Mouse (Mus musculus) hindbrain, postnatal 0 days (tissue): ENCODE data around the gene Ndst2. TPM values are rescaled to one million over a fixed set of nuclear protein-coding genes. Genes with fewer than 3 reads are reported as not detected.
A peak's percentile ranks its signal among the peaks of the same experiment; 100 is the strongest.

Experiments used
- ATAC-seq: fragments of 200-750 bp; cut with Nextera tagmentation; 2 replicates; pipeline ENCODE4 v1.8.0; 2017; ENCODE audit warnings: mild to moderate bottlenecking, moderate TSS enrichment, moderate library complexity
- DNase-seq: peaks from one replicate; pipeline ENCODE4 v3.0.0-alpha.2; 2015; ENCODE audit warnings: low spot score
- H3K27ac ChIP-seq: fragments of 300-500 bp; sonication (generic); 2 replicates; pipeline ENCODE4 v1.5.1; 2014; ENCODE audit warnings: mild to moderate bottlenecking
- H3K27me3 ChIP-seq: fragments of 300-500 bp; sonication (generic); 2 replicates; pipeline ENCODE4 v1.6.1; 2014; ENCODE audit warnings: low read length, mixed read lengths; ENCODE audit not compliant: insufficient read depth
- H3K36me3 ChIP-seq: fragments of 300-500 bp; sonication (generic); 2 replicates; pipeline ENCODE4 v1.6.1; 2014; ENCODE audit warnings: low read length, mixed read lengths; ENCODE audit not compliant: insufficient read depth
- H3K4me1 ChIP-seq: fragments of 300-500 bp; sonication (generic); 2 replicates; pipeline ENCODE4 v1.6.1; 2014; ENCODE audit warnings: antibody characterized with exemption, low read length, mixed read lengths; ENCODE audit not compliant: insufficient read depth
- H3K4me2 ChIP-seq: fragments of 300-500 bp; sonication (generic); 2 replicates; pipeline ENCODE4 v1.6.1; 2014; ENCODE audit warnings: low read depth, mild to moderate bottlenecking, low read length, moderate library complexity, mixed read lengths
- H3K4me3 ChIP-seq: fragments of 300-500 bp; sonication (generic); 2 replicates; pipeline ENCODE4 v1.5.1; 2014; ENCODE audit warnings: low read length
- H3K9ac ChIP-seq: fragments of 300-500 bp; sonication (generic); replicated peaks from 2 replicates; pipeline ENCODE4 v1.6.1; 2014; ENCODE audit warnings: mild to moderate bottlenecking, low read length, moderate library complexity, mixed read lengths
- H3K9me3 ChIP-seq: fragments of 300-500 bp; sonication (generic); 2 replicates; pipeline ENCODE4 v1.6.1; 2016; ENCODE audit warnings: low read length, mixed read lengths
- CTCF ChIP-seq: IDR thresholded peaks from 2 replicates; pipeline ENCODE4 v1.5.1; 2016; ENCODE audit warnings: antibody characterized with exemption, control low read depth, low read depth
- WGBS: fragments of 180-500 bp; shearing (Covaris S2); extraction: QIAGEN DNeasy Blood & Tissue Kit; methylation state at CpG from one replicate; pipeline ENCODE4 v1.1.7; 2014; 5-methylcytosine and 5-hydroxymethylcytosine counted together
- polyA plus RNA-seq: library from polyadenylated mRNA; unstranded; fragments of >200 nt; fragmentation: Nextera tagmentation; extraction: Ambion mirVana; gene quantifications from 2 replicates; pipeline ENCODE4 v1.2.1, GENCODE M21; 2015
- total RNA-seq: library from RNA; depleted of rRNA; stranded (reverse); fragments of >200 nt; gene quantifications from 2 replicates; pipeline ENCODE4 v1.2.3, GENCODE M21; 2014

The Ndst2 gene
- total and polyA plus RNA-seq, 2 experiments from 2014 or later: 12.4 to 23.2 TPM

- H3K27ac ChIP-seq: peak overlapping the region; percentile 60; the same call in 1 of the 2 replicates
- H3K9ac ChIP-seq: no peak overlapping the region
- peaks cover 13% of the 10 kb centered on the region; the same call in 1 of the 2 replicates for H3K36me3 ChIP-seq
- ATAC-seq: no peak
- H3K27me3 ChIP-seq: no peaks in the 10 kb centered on the region
- no peak overlapping the region for H3K4me3 ChIP-seq
- no peak for DNase-seq
- no peaks in the 10 kb centered on the region for H3K9me3 ChIP-seq
- no peak for TF ChIP-seq CTCF
- H3K4me2 ChIP-seq: no peak overlapping the region
- peaks cover 10% of the 10 kb centered on the region for H3K4me1 ChIP-seq
- 51% methylated on average over 3 of the region's 3 CpGs for WGBS
These were observed 39.0 kb upstream of the Ndst2 start for GRCm38 (mm10) chr14:20773410-20773809.

- Histone ChIP-seq H3K27ac (peak overlapping the region; percentile 60; the same call in 1 of the 2 replicates), H3K4me3 (no peak overlapping the region), H3K4me1 (peaks cover 10% of the 10 kb centered on the region), H3K4me2 (no peak overlapping the region), H3K9ac (no peak overlapping the region), H3K27me3 (no peaks in the 10 kb centered on the region), H3K36me3 (peaks cover 16% of the 10 kb centered on the region; the same call in 1 of the 2 replicates), H3K9me3 (no peaks in the 10 kb centered on the region)
- DNase-seq (no peak), ATAC-seq (peak; percentile 34; the same call in 1 of the 2 replicates)
- WGBS: 60% methylated on average over 6 of the region's 6 CpGs
- TF ChIP-seq CTCF: no peak
These were observed 38.4 kb upstream of the Ndst2 start for GRCm38 (mm10) chr14:20772808-20773207.

GRCm38 (mm10) chr14:20771941-20772340 is 37.6 kb upstream of the Ndst2 start:
- no peak overlapping the region; the same call in 1 of the 2 replicates for H3K27ac ChIP-seq
- no peaks in the 10 kb centered on the region for H3K9me3 ChIP-seq
- no peak overlapping the region for H3K4me3 ChIP-seq
- TF ChIP-seq CTCF: no peak
- DNase-seq: no peak
- WGBS: 93% methylated on average over 3 of the region's 3 CpGs
- H3K27me3 ChIP-seq: no peaks in the 10 kb centered on the region
- ATAC-seq: no peak
- H3K36me3 ChIP-seq: peaks cover 17% of the 10 kb centered on the region; the same call in 1 of the 2 replicates
- no peak overlapping the region for H3K4me2 ChIP-seq
- no peak overlapping the region for H3K9ac ChIP-seq
- H3K4me1 ChIP-seq: peaks cover 10% of the 10 kb centered on the region

- H3K9ac ChIP-seq: no peak overlapping the region
- H3K4me1 ChIP-seq: peaks cover 3% of the 10 kb centered on the region; the same call in 1 of the 2 replicates
- no peak overlapping the region; the same call in 1 of the 2 replicates for H3K27ac ChIP-seq
- peaks cover 35% of the 10 kb centered on the region; the same call in 1 of the 2 replicates for H3K36me3 ChIP-seq
- TF ChIP-seq CTCF: no peak
- DNase-seq (no peak), ATAC-seq (no peak)
- no peak overlapping the region for H3K4me2 ChIP-seq
- H3K27me3 ChIP-seq: no peaks in the 10 kb centered on the region
- no peak overlapping the region for H3K4me3 ChIP-seq
- WGBS: 59% methylated on average over 5 of the region's 5 CpGs
- no peaks in the 10 kb centered on the region for H3K9me3 ChIP-seq
These were observed 34.2 kb upstream of the Ndst2 start for GRCm38 (mm10) chr14:20768581-20768980.

- 92% methylated on average over 7 of the region's 7 CpGs for WGBS
- no peak for DNase-seq
- H3K4me3 ChIP-seq: no peak overlapping the region
- no peaks in the 10 kb centered on the region for H3K9me3 ChIP-seq
- no peaks in the 10 kb centered on the region for H3K27me3 ChIP-seq
- no peak overlapping the region for H3K9ac ChIP-seq
- ATAC-seq: no peak
- no peaks in the 10 kb centered on the region for H3K4me1 ChIP-seq
- no peak overlapping the region; the same call in 1 of the 2 replicates for H3K27ac ChIP-seq
- H3K4me2 ChIP-seq: no peak overlapping the region
- peaks cover 42% of the 10 kb centered on the region for H3K36me3 ChIP-seq
- TF ChIP-seq CTCF: no peak
These were observed 33.6 kb upstream of the Ndst2 start for GRCm38 (mm10) chr14:20767936-20768335.

- H3K27me3 ChIP-seq: no peaks in the 10 kb centered on the region
- H3K36me3 ChIP-seq: peaks cover 56% of the 10 kb centered on the region
- 28% methylated on average over 12 of the region's 12 CpGs for WGBS
- H3K4me2 ChIP-seq: no peak overlapping the region
- ATAC-seq: peak; percentile 85
- no peak overlapping the region for H3K4me3 ChIP-seq
- peak overlapping the region; percentile 9; the same call in 1 of the 2 replicates for H3K27ac ChIP-seq
- H3K9me3 ChIP-seq: no peaks in the 10 kb centered on the region
- no peaks in the 10 kb centered on the region for H3K4me1 ChIP-seq
- no peak overlapping the region for H3K9ac ChIP-seq
- TF ChIP-seq CTCF: peak; percentile 96
- DNase-seq: peak; percentile 91
These were observed 31.4 kb upstream of the Ndst2 start for GRCm38 (mm10) chr14:20765642-20766258.

- TF ChIP-seq CTCF: no peak
- Histone ChIP-seq H3K4me1 (no peaks in the 10 kb centered on the region), H3K4me2 (no peak overlapping the region), H3K4me3 (no peak overlapping the region), H3K9ac (no peak overlapping the region), H3K27me3 (no peaks in the 10 kb centered on the region), H3K27ac (no peak overlapping the region), H3K36me3 (peaks cover 61% of the 10 kb centered on the region), H3K9me3 (no peaks in the 10 kb centered on the region)
- no peak for DNase-seq
- ATAC-seq: no peak
- WGBS: 83% methylated on average over 5 of the region's 5 CpGs
These were observed 30.6 kb upstream of the Ndst2 start for GRCm38 (mm10) chr14:20764942-20765341.
